Mouse (Mus musculus): ENCODE results near the gene Cryba4. TPM values are rescaled to one million over a fixed set of nuclear protein-coding genes. Genes with fewer than 3 reads are reported as not detected.

Cryba4 gene
- polyA plus RNA-seq, 1 experiment from 2014 or later: 0.64 TPM

GRCm38 (mm10) chr5:112277906-112278470 lies 25.7 kb upstream of the Cryba4 start:
- H3K27me3 ChIP-seq (replicated peaks): peaks cover 4% of the 10 kb centered on the region; the same call in 1 of the 2 replicates
- no peak for ATAC-seq (ENCODE audit: insufficient number of reproducible peaks, low FRiP score)
- H3K4me1 ChIP-seq (replicated peaks): peaks cover 52% of the 10 kb centered on the region
- 83% methylated on average over 11 of the region's 11 CpGs for WGBS
- H3K4me3 ChIP-seq: peak overlapping the region; percentile 69; the same call in 1 of the 2 replicates
- H3K9me3 ChIP-seq (replicated peaks): no peaks in the 10 kb centered on the region
- H3K36me3 ChIP-seq: no peaks in the 10 kb centered on the region
- H3K9ac ChIP-seq: peak overlapping the region; percentile 80
- no peak overlapping the region for H3K27ac ChIP-seq (ENCODE audit: poor library complexity, severe bottlenecking)
- H3K4me2 ChIP-seq: peak overlapping the region; percentile 83

DNA sequence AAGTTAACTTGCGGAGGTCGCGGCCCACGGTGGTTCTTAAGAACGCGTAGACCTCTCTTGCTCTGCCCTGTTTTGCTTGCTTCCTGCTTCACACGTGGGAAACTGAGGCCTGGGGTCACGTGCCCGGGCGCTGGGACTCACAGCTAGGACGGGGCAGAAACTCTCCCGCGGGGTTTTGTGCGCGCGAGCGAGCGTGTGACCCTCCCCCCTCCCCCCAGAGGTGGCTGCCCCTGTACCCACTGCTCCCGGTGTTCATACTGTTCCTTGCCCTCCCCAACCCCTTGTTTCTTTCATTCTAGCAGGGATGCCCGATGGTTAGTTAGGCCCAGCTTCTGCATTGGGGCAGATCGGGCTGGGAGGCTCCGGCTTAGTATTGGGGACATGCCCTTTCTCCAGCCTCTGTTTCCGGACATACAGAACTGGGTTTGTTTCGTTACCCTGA lies 24.6 kb upstream of the Cryba4 start:
- under 1% methylated on average over 24 of the region's 24 CpGs for WGBS

DNA sequence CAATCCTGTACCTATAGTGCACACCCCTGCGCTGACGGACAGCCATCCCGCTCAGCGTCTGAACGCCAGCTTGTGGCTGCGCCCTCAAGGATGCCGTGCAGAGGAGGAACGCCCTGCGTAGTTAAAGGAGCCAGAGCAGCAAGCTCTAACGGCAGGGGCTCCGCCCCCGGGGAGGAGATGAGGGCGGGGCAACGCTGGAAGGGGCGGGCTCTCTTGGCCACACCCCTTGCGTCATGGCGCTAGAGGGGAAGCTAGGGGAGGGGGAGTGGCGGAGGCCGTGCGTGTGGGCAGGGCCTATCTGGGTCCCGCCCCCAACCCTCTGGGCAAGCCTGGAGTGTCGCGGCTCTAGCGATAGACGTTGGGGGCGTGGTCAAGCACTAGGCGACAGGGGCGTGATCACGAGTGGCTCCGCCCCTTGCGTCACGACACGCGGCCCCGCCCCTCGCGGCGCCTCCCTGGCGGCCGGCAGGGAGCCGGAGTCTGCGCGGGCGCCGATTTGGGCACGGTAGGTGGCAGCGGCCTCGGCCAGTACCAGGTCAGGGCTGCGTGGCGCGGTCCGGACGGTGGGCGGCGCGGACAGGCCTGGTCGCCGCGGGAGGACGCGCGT lies 24.1 kb upstream of the Cryba4 start, which contains the start of gene Tpst2:
TSS of gene Tpst2 (plus strand) at position 425 of the 607 bp plus-strand sequence.
- peaks cover 7% of the 10 kb centered on the region for H3K27me3 ChIP-seq (replicated peaks)
- peaks cover 39% of the 10 kb centered on the region for H3K4me1 ChIP-seq (replicated peaks)
- H3K36me3 ChIP-seq: no peaks in the 10 kb centered on the region
- under 1% methylated on average over 62 of the region's 62 CpGs for WGBS
- peak within 1 kb of the TSS; percentile 83 for H3K4me2 ChIP-seq
- peak within 1 kb of the TSS; percentile 66; the same call in 1 of the 2 replicates for H3K27ac ChIP-seq (ENCODE audit: poor library complexity, severe bottlenecking)
- peak within 1 kb of the TSS; percentile 80 for H3K9ac ChIP-seq
- no peaks in the 10 kb centered on the region for H3K9me3 ChIP-seq (replicated peaks)
- ATAC-seq (ENCODE audit: insufficient number of reproducible peaks, low FRiP score): peak; percentile 97
- peak within 1 kb of the TSS; percentile 69 for H3K4me3 ChIP-seq

More for the DNA sequence above, 24.6 kb upstream of the Cryba4 start:
- Histone ChIP-seq H3K27ac (ENCODE audit: poor library complexity, severe bottlenecking) (peak overlapping the region; percentile 66; the same call in 1 of the 2 replicates), H3K27me3 (replicated peaks) (peaks cover 4% of the 10 kb centered on the region; the same call in 1 of the 2 replicates), H3K4me2 (peak overlapping the region; percentile 83), H3K4me1 (replicated peaks) (peaks cover 42% of the 10 kb centered on the region), H3K36me3 (no peaks in the 10 kb centered on the region), H3K4me3 (peak overlapping the region; percentile 69), H3K9ac (peak overlapping the region; percentile 80), H3K9me3 (replicated peaks) (no peaks in the 10 kb centered on the region)
- peak; percentile 9; the same call in 1 of the 2 replicates for ATAC-seq (ENCODE audit: insufficient number of reproducible peaks, low FRiP score)

DNA sequence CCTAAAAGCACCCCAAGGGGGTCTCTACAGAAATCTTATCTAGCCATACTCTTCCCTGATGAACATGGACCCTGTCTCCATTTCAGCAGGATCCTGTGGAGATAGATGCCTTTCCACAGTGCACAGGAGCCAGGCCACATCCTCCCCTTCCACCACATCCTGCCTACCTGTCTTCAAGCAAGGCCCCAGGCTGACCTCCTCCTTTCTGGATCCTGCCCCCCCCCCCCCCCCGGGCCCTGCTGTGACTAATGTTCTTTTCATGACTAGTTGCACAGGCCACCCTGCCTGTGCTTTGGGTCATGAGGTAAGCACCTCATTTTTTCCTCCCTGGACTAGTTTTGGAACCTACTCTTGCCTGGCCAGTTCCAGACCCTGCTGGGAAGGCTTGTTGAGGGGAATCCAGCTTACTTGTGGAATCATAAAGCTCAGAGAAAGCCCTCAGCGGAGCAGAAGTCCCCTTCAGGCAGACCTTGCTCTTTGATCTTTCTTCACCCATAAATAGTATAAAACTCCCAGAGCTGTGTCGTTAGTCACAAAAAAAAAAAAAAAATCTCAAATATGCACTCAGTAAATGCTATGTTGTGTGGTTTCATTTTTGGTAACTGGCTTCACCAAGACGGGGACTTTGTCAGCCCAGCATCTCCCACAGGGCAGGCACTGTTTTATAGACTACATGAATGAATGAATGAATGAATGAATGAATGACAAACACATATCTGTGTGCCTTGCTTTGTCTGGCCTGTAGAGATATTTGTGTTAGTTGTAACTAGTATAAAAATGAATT lies 22.9 kb upstream of the Cryba4 start:
- no peak for ATAC-seq (ENCODE audit: insufficient number of reproducible peaks, low FRiP score)
- Histone ChIP-seq H3K36me3 (no peaks in the 10 kb centered on the region), H3K27me3 (replicated peaks) (peaks cover 14% of the 10 kb centered on the region), H3K4me1 (replicated peaks) (peaks cover 27% of the 10 kb centered on the region), H3K4me2 (peak overlapping the region; percentile 83), H3K9me3 (replicated peaks) (no peaks in the 10 kb centered on the region), H3K27ac (ENCODE audit: poor library complexity, severe bottlenecking) (no peak overlapping the region), H3K4me3 (no peak overlapping the region), H3K9ac (no peak overlapping the region)
- WGBS: 59% methylated on average over 4 of the region's 4 CpGs

GRCm38 (mm10) chr5:112273746-112274463 lies 21.6 kb upstream of the Cryba4 start:
- peaks cover 18% of the 10 kb centered on the region for H3K4me1 ChIP-seq (replicated peaks)
- no peak for ATAC-seq (ENCODE audit: insufficient number of reproducible peaks, low FRiP score)
- no peak overlapping the region for H3K4me2 ChIP-seq
- H3K27me3 ChIP-seq (replicated peaks): peaks cover 22% of the 10 kb centered on the region
- H3K9me3 ChIP-seq (replicated peaks): no peaks in the 10 kb centered on the region
- no peak overlapping the region for H3K9ac ChIP-seq
- H3K36me3 ChIP-seq: no peaks in the 10 kb centered on the region
- WGBS: 48% methylated on average over 2 of the region's 2 CpGs
- H3K27ac ChIP-seq (ENCODE audit: poor library complexity, severe bottlenecking): no peak overlapping the region
- no peak overlapping the region for H3K4me3 ChIP-seq

DNA sequence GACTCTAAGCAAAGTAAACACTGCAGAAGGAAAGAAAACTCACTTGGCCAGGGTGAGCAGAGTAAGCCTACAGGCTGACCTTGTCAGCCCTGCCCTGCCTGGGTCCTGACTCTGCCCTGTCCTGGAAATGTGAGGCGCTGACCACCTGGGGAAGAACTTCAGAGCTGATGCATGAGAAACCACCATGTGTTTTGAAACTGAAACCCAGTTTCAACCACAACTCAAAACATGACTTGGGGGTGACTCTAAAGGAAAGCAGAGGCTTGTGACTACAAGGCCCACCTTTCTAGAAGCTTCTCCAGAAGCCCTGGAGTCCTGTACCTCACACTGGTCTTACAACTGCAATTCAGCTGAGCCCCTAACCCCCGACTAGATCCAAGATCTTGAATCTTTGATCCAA lies 20.6 kb upstream of the Cryba4 start:
- WGBS: 61% methylated on average over 2 of the region's 2 CpGs
- peaks cover 10% of the 10 kb centered on the region for H3K4me1 ChIP-seq (replicated peaks)
- no peak overlapping the region for H3K9ac ChIP-seq
- H3K4me3 ChIP-seq: no peak overlapping the region
- H3K27me3 ChIP-seq (replicated peaks): peaks cover 32% of the 10 kb centered on the region
- H3K36me3 ChIP-seq: no peaks in the 10 kb centered on the region
- ATAC-seq (ENCODE audit: insufficient number of reproducible peaks, low FRiP score): no peak
- no peaks in the 10 kb centered on the region for H3K9me3 ChIP-seq (replicated peaks)
- no peak overlapping the region for H3K4me2 ChIP-seq
- H3K27ac ChIP-seq (ENCODE audit: poor library complexity, severe bottlenecking): no peak overlapping the region

DNA sequence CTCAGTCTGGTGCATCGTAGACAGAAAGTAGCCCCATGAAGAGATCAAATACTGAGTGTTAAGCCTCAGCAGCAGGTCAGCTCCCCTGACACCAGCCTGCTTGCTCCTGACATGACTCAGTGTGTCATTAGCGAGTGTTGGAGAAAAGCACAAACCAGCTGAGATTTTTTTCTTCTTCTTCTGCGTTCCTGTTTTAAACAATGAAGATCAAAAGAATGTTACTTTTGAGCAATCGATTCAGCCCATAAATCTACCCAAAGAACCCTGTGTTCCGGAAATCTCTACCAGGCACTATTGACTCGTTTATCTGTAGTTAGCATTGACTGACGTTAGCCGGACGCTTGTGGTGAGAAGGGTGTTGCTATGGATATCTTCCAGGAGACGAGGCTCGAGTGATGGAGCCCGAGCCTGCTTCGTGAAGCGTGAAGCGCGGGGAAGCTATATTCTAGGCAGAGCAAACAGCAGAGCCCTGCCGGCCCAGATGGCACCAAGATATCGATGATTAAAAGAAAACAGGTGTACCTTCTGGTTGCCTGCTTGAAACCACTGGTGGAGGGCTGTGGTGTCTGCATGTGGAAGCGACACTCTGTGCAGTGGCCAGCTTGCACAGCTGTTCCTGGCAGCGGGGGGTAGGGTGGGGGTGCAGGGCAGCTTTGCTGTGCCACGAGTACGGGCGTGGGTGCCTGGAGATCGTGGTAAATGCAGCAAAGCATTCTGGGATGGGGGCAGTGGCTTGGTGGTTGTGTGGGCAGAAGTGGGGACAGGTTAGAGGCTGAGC lies 18.6 kb upstream of the Cryba4 start:
- no peak for ATAC-seq (ENCODE audit: insufficient number of reproducible peaks, low FRiP score)
- WGBS: 51% methylated on average over 24 of the region's 24 CpGs
- no peaks in the 10 kb centered on the region for H3K9me3 ChIP-seq (replicated peaks)
- H3K9ac ChIP-seq: no peak overlapping the region
- H3K27ac ChIP-seq (ENCODE audit: poor library complexity, severe bottlenecking): no peak overlapping the region
- no peak overlapping the region for H3K4me2 ChIP-seq
- no peak overlapping the region for H3K4me3 ChIP-seq
- peaks cover 5% of the 10 kb centered on the region for H3K4me1 ChIP-seq (replicated peaks)
- no peaks in the 10 kb centered on the region for H3K36me3 ChIP-seq
- H3K27me3 ChIP-seq (replicated peaks): peaks cover 51% of the 10 kb centered on the region

DNA sequence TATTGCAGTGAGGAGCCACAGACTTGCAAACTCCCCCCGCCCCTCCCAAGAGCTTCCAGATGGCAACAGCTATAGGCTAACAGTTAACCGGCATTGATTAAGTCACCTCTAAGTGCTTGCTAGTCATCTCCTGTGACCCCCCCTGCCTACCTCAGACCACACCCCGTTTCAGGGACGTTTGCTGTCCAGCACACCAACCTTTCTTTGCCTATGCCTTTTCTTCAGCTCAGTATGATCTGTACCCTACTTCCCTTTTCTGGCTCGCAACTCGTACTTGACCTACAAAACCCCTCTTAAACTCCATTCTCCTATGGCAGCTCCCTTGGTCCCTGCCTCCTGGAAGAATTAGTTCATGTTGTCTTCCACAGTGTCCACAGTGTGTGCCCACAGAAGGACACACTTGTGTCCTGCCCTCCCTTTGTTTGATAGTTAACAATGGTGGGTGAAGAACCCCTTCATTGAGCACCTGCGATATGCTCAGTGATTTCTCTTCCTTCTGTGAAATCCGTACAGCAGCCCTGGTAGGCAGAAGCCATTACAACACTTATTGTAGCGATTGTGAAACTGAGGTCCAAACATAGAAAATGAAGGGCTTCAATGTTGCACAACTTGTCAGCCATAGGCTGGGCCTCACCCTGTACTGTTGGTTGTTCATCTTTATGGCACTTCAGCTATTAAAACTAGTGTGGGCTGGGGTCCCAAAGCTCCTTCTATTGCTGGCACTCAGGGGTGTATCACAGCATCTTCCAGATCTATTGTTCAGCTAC lies 13.9 kb upstream of the Cryba4 start:
- Histone ChIP-seq H3K4me1 (replicated peaks) (peaks cover 11% of the 10 kb centered on the region), H3K9ac (no peak overlapping the region), H3K27ac (ENCODE audit: poor library complexity, severe bottlenecking) (no peak overlapping the region), H3K36me3 (no peaks in the 10 kb centered on the region), H3K9me3 (replicated peaks) (no peaks in the 10 kb centered on the region), H3K4me3 (no peak overlapping the region), H3K27me3 (replicated peaks) (peaks cover 65% of the 10 kb centered on the region), H3K4me2 (peak overlapping the region; percentile 30)
- ATAC-seq (ENCODE audit: insufficient number of reproducible peaks, low FRiP score): no peak
- WGBS: 53% methylated on average over 9 of the region's 9 CpGs

- Histone ChIP-seq H3K27me3 (replicated peaks) (peaks cover 68% of the 10 kb centered on the region), H3K4me3 (no peak overlapping the region), H3K36me3 (no peaks in the 10 kb centered on the region), H3K4me2 (peak overlapping the region; percentile 30), H3K9ac (peak overlapping the region; percentile 1; the same call in 1 of the 2 replicates), H3K9me3 (replicated peaks) (no peaks in the 10 kb centered on the region), H3K27ac (ENCODE audit: poor library complexity, severe bottlenecking) (no peak overlapping the region), H3K4me1 (replicated peaks) (peaks cover 11% of the 10 kb centered on the region)
- no peak for ATAC-seq (ENCODE audit: insufficient number of reproducible peaks, low FRiP score)
- 3% methylated on average over 10 of the region's 10 CpGs for WGBS
Measured at GRCm38 (mm10) chr5:112265515-112265914, 13.2 kb upstream of the Cryba4 start.

DNA sequence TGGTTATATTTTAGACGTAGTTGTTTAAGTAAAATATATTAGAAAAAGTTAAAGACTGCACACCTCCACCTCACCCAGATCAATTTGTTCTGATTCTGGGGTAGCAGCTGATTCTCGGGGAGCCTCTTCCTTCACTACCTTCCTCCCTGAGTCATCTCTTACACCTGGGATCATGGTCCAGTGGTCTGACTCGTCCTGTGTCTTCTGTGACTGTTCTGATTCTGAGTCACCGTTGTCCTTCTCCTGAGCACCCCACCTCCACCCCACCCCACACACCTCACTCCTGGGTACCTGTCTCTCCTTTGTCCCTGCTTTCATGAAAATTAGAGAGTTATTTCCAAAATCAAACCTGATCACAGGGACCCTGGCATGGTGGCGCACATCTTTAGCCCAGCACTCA lies 12.8 kb upstream of the Cryba4 start:
- Histone ChIP-seq H3K27me3 (replicated peaks) (peaks cover 68% of the 10 kb centered on the region), H3K27ac (ENCODE audit: poor library complexity, severe bottlenecking) (no peak overlapping the region), H3K4me2 (0 out of 2 replicates have a peak overlapping the region, but pooled peaks have one; percentile 30), H3K4me3 (no peak overlapping the region), H3K9ac (no peak overlapping the region), H3K36me3 (no peaks in the 10 kb centered on the region), H3K4me1 (replicated peaks) (peaks cover 11% of the 10 kb centered on the region), H3K9me3 (replicated peaks) (no peaks in the 10 kb centered on the region)
- 74% methylated on average over 5 of the region's 5 CpGs for WGBS
- ATAC-seq (ENCODE audit: insufficient number of reproducible peaks, low FRiP score): no peak
